16 mouse cellular contexts compared by ENCODE assay signal in the genomic region with DNA sequence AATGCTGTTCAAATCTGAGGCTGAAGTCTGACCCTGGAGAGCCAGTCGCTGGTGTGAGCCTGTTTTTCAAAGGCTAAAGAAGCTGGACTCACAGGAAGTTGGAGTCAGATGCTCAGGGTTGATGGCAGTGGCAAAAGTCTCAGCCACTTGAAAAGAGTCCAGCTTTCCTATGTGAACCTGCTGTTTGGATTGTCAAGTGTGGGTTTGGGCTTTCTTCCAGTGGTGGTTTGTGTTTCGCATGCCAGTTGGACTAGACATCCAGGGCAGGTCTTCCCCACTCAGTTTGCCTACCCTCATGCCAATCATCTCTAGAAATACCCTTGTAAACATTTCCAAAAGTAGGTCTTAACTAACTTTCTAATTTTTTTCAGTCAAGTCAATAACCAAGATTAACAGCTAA.
"Had no signal": no experiment of that assay in that cellular context is flagged by ENCODE, and none has a peak within 500 bp of the region (broad histone marks: within the 10 kb centered on the region; RNA-seq: fewer than 3 reads in every experiment).

No protein-coding gene starts in this region.

- DNase-seq: liver, postnatal 0 days; lung, adult 2 months; lung, postnatal 14 days; lung, postnatal 36 days; right cerebral cortex, postnatal 14 days; thymus, adult 2 months; thymus, postnatal 25 days; thymus, postnatal 4 days had no signal

- H3K4me3 ChIP-seq: lung, embryonic 15.5 days; megakaryocyte, embryonic 14.5 days; midbrain, embryonic 13.5 days; midbrain, embryonic 15.5 days; neural tube, embryonic 12.5 days; stomach, embryonic 15.5 days had no signal

- H3K27ac ChIP-seq: lung, embryonic 15.5 days; macrophage; midbrain, embryonic 13.5 days; midbrain, embryonic 15.5 days; neural tube, embryonic 12.5 days; stomach, embryonic 15.5 days; stomach, postnatal 0 days had no signal
